Mouse (Mus musculus): Measurements from ENCODE around the gene Amotl1. TPM values are rescaled to one million over a fixed set of nuclear protein-coding genes. Genes with fewer than 3 reads are reported as not detected.
"Not testable (repeated sequence)": the region's sequence is repeated elsewhere in the genome, so short reads cannot be mapped to it uniquely, and the experiment has no call there.

Gene Amotl1
- 10 to 100 TPM; 11.8 to 15.8 TPM for total RNA-seq (2021)
- long read RNA-seq, experiment 1, partial matches to known transcripts: 0 of 4 reads
- long read RNA-seq, experiment 1, other reads (novel, unspliced or antisense): 4 of 4 reads
- long read RNA-seq, experiment 2, partial matches to known transcripts: 1 of 5 reads
- long read RNA-seq, experiment 2, other reads (novel, unspliced or antisense): 4 of 5 reads

- Histone ChIP-seq H3K4me3 (no peak within 1 kb of the TSS), H3K27ac (no peak within 1 kb of the TSS)
- TF ChIP-seq CTCF (conservative IDR thresholded peaks at IDR 0.05): no peak
- no peak for DNase-seq (ENCODE audit: low spot score in 2 of 2)
Observed at GRCm38 (mm10) chr9:14644956-14645355, at the start of gene Amotl1. Gene Amotl1 (minus strand): TSS chr9:14645056.

GRCm38 (mm10) chr9:14689376-14690108, 44.7 kb upstream of the Amotl1 start:
- no peak for DNase-seq (ENCODE audit: low spot score in 2 of 2)
- H3K27ac ChIP-seq: no peak overlapping the region
- no peak overlapping the region for H3K4me3 ChIP-seq
- no peak for TF ChIP-seq CTCF (conservative IDR thresholded peaks at IDR 0.05)

GRCm38 (mm10) chr9:14684363-14684762, 39.5 kb upstream of the Amotl1 start:
- no peak for TF ChIP-seq CTCF (conservative IDR thresholded peaks at IDR 0.05)
- H3K4me3 ChIP-seq: no peak overlapping the region
- H3K27ac ChIP-seq: no peak overlapping the region
- DNase-seq (ENCODE audit: low spot score in 2 of 2): no peak

GRCm38 (mm10) chr9:14682741-14683140, 37.9 kb upstream of the Amotl1 start:
- Histone ChIP-seq H3K4me3 (no peak overlapping the region), H3K27ac (no peak overlapping the region)
- no peak for TF ChIP-seq CTCF (conservative IDR thresholded peaks at IDR 0.05)
- no peak for DNase-seq (ENCODE audit: low spot score in 2 of 2)

- Histone ChIP-seq H3K4me3 (no peak overlapping the region), H3K27ac (no peak overlapping the region)
- TF ChIP-seq CTCF (conservative IDR thresholded peaks at IDR 0.05): no peak
- DNase-seq (ENCODE audit: low spot score in 2 of 2): no peak
Observed at GRCm38 (mm10) chr9:14680584-14680983, 35.7 kb upstream of the Amotl1 start.

GRCm38 (mm10) chr9:14675707-14676691, 31.1 kb upstream of the Amotl1 start:
- no peak for TF ChIP-seq CTCF (conservative IDR thresholded peaks at IDR 0.05)
- Histone ChIP-seq H3K27ac (no peak overlapping the region), H3K4me3 (no peak overlapping the region)
- DNase-seq (ENCODE audit: low spot score in 2 of 2): no peak

GRCm38 (mm10) chr9:14674506-14674905, 29.6 kb upstream of the Amotl1 start:
- no peak for DNase-seq (ENCODE audit: low spot score in 2 of 2)
- no peak for TF ChIP-seq CTCF (conservative IDR thresholded peaks at IDR 0.05)
- no peak overlapping the region for H3K4me3 ChIP-seq
- H3K27ac ChIP-seq: no peak overlapping the region

- Histone ChIP-seq H3K4me3 (no peak overlapping the region), H3K27ac (no peak overlapping the region)
- no peak for DNase-seq (ENCODE audit: low spot score in 2 of 2)
- no peak for TF ChIP-seq CTCF (conservative IDR thresholded peaks at IDR 0.05)
Observed at GRCm38 (mm10) chr9:14673109-14673508, 28.3 kb upstream of the Amotl1 start.

GRCm38 (mm10) chr9:14671965-14672364, 27.1 kb upstream of the Amotl1 start:
- not testable (repeated sequence) for H3K27ac ChIP-seq; DNase-seq (ENCODE audit: low spot score in 2 of 2); H3K4me3 ChIP-seq

- DNase-seq (ENCODE audit: low spot score in 2 of 2): no peak
- no peak for TF ChIP-seq CTCF (conservative IDR thresholded peaks at IDR 0.05)
Observed at GRCm38 (mm10) chr9:14668382-14668781, 23.5 kb upstream of the Amotl1 start.

GRCm38 (mm10) chr9:14666071-14666470, 21.2 kb upstream of the Amotl1 start:
- no peak for TF ChIP-seq CTCF (conservative IDR thresholded peaks at IDR 0.05)
- Histone ChIP-seq H3K27ac (no peak overlapping the region), H3K4me3 (no peak overlapping the region)
- no peak for DNase-seq (ENCODE audit: low spot score in 2 of 2)

More at GRCm38 (mm10) chr9:14668382-14668781, 23.5 kb upstream of the Amotl1 start:
- H3K27ac ChIP-seq: no peak overlapping the region
- H3K4me3 ChIP-seq: no peak overlapping the region

- no peak for DNase-seq (ENCODE audit: low spot score in 2 of 2)
- H3K4me3 ChIP-seq: no peak overlapping the region
- H3K27ac ChIP-seq: no peak overlapping the region; the same call in 1 of the 2 replicates
- TF ChIP-seq CTCF (conservative IDR thresholded peaks at IDR 0.05): no peak
Observed at GRCm38 (mm10) chr9:14663591-14663990, 18.7 kb upstream of the Amotl1 start.

GRCm38 (mm10) chr9:14662876-14663275, 18.0 kb upstream of the Amotl1 start:
- Histone ChIP-seq H3K27ac (no peak overlapping the region), H3K4me3 (no peak overlapping the region)
- no peak for TF ChIP-seq CTCF (conservative IDR thresholded peaks at IDR 0.05)
- no peak for DNase-seq (ENCODE audit: low spot score in 2 of 2)
